Mouse (Mus musculus) testis, adult 2 months (tissue): ENCODE measurements around the gene Mtfp1.

Experiments used
- CTCF ChIP-seq: fragments of 200-500 bp; IDR thresholded peaks from 2 replicates; pipeline ENCODE4 v1.5.1; 2012; ENCODE audit warnings: low read depth, mild to moderate bottlenecking, inconsistent platforms, low read length, moderate library complexity; ENCODE audit not compliant: control insufficient read depth, insufficient read depth, insufficient replicate concordance
- POLR2A ChIP-seq: fragments of 200-500 bp; IDR thresholded peaks from 2 replicates; pipeline ENCODE4 v1.6.1; 2012; ENCODE audit warnings: low read depth, mild to moderate bottlenecking, inconsistent platforms, low read length, moderate library complexity; ENCODE audit not compliant: control insufficient read depth

DNA sequence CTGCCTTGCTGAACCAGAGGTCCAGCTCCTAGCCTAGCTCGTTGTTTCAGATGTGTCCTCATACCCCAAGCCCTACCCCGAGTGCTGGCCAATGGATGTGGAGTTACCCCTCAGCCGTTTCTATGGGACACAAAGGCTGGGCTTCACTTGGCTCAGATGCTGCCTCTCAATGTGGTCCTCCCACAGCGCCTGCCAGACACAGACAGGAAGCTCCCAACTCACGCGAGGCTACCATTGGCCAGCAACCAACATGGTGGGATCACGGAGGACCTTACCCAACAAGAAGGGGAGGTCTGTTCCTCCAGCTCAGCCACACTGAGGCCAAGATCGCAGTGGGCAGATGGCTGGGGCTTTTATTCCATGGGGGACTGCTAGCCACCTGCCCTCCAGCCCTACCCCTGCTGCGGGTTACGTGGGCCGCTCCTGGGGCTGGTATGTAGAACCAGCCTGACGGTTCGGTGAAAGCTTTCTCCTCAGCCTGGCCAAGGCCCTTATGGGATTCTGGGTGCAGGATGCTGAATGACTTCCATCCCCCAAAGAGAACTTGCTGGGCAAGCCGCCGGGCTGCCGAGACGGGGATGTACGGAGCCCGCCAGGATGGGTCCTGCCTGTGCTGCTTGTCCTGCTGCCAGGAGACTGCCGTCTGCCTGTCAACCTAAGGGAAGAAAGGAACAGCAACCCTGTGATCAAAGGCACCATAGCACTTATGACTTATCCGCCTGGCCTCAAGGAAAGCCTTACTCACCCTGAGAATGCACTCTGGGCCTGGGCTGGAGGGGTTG, 48.2 kb upstream of the Mtfp1 start:
- no peak for TF ChIP-seq POLR2A
- no peak for TF ChIP-seq CTCF
